Mouse (Mus musculus) heart, embryonic 12.5 days (tissue): ENCODE data around the gene Dennd1c. TPM values are rescaled to one million over a fixed set of nuclear protein-coding genes. Genes with fewer than 3 reads are reported as not detected.
A peak's percentile ranks its signal among the peaks of the same experiment; 100 is the strongest.

Experiments
- ATAC-seq: fragments of 200-750 bp; cut with Nextera tagmentation; 2 replicates; pipeline ENCODE4 v1.8.0; 2017; ENCODE audit warnings: moderate TSS enrichment, moderate library complexity; ENCODE audit not compliant: insufficient number of reproducible peaks, low FRiP score
- H3K27ac ChIP-seq: fragments of 300-500 bp; sonication (generic); 2 replicates; pipeline ENCODE4 v1.5.1; 2016; ENCODE audit warnings: mild to moderate bottlenecking, moderate library complexity; ENCODE audit not compliant: poor library complexity, severe bottlenecking
- H3K27me3 ChIP-seq: fragments of 300-500 bp; sonication (generic); replicated peaks from 2 replicates; pipeline ENCODE4 v1.6.1; 2016; ENCODE audit warnings: mild to moderate bottlenecking, moderate library complexity
- H3K36me3 ChIP-seq: fragments of 300-500 bp; sonication (generic); 2 replicates; pipeline ENCODE4 v1.6.1; 2016; ENCODE audit warnings: mild to moderate bottlenecking, moderate library complexity
- H3K4me1 ChIP-seq: fragments of 300-500 bp; sonication (generic); replicated peaks from 2 replicates; pipeline ENCODE4 v1.6.1; 2016; ENCODE audit warnings: mild to moderate bottlenecking
- H3K4me2 ChIP-seq: fragments of 300-500 bp; sonication (generic); 2 replicates; pipeline ENCODE4 v1.6.1; 2016; ENCODE audit warnings: mild to moderate bottlenecking, moderate library complexity
- H3K4me3 ChIP-seq: fragments of 300-500 bp; sonication (generic); 2 replicates; pipeline ENCODE4 v1.5.1; 2016; ENCODE audit warnings: mild to moderate bottlenecking
- H3K9ac ChIP-seq: fragments of 300-500 bp; sonication (generic); 2 replicates; pipeline ENCODE4 v1.6.1; 2016; ENCODE audit warnings: mild to moderate bottlenecking, moderate library complexity
- H3K9me3 ChIP-seq: fragments of 300-500 bp; sonication (generic); replicated peaks from 2 replicates; pipeline ENCODE4 v1.6.1; 2016; ENCODE audit warnings: mild to moderate bottlenecking, moderate library complexity
- WGBS: fragments of 180-500 bp; shearing (Covaris S2); methylation state at CpG from one replicate; pipeline ENCODE4 v1.1.7; 2016; 5-methylcytosine and 5-hydroxymethylcytosine counted together
- polyA plus RNA-seq: library from polyadenylated mRNA; unstranded; fragments of >200 nt; fragmentation: Nextera tagmentation; extraction: Ambion mirVana; gene quantifications from 2 replicates; pipeline ENCODE4 v1.2.1, GENCODE M21; 2016

Dennd1c gene
- polyA plus RNA-seq, 1 experiment from 2014 or later = 0.66 TPM

GRCm38 (mm10) chr17:57094222-57094621, 15.9 kb upstream of the Dennd1c start:
- H3K4me2 ChIP-seq = no peak overlapping the region
- H3K27me3 ChIP-seq = peaks cover 17% of the 10 kb centered on the region
- no peak overlapping the region for H3K4me3 ChIP-seq
- no peak for ATAC-seq
- no peak overlapping the region for H3K9ac ChIP-seq
- no peaks in the 10 kb centered on the region for H3K9me3 ChIP-seq
- H3K4me1 ChIP-seq = peaks cover 5% of the 10 kb centered on the region
- no peak overlapping the region for H3K27ac ChIP-seq
- WGBS = 95% methylated on average over 3 of the region's 3 CpGs
- H3K36me3 ChIP-seq = no peaks in the 10 kb centered on the region

GRCm38 (mm10) chr17:57087049-57087832, 8.9 kb upstream of the Dennd1c start, which contains the start of gene Tubb4a:
Gene Tubb4a (minus strand): TSS chr17:57087782.
- peaks cover 8% of the 10 kb centered on the region for H3K4me1 ChIP-seq
- peak within 1 kb of the TSS; percentile 77 for H3K4me2 ChIP-seq
- peak; percentile 56; the same call in 1 of the 2 replicates for ATAC-seq
- no peak within 1 kb of the TSS for H3K27ac ChIP-seq
- H3K9ac ChIP-seq = peak within 1 kb of the TSS; percentile 57; the same call in 1 of the 2 replicates
- no peaks in the 10 kb centered on the region for H3K36me3 ChIP-seq
- H3K4me3 ChIP-seq = peak within 1 kb of the TSS; percentile 47
- WGBS = under 1% methylated on average over 31 of the region's 31 CpGs
- H3K27me3 ChIP-seq = peaks cover 42% of the 10 kb centered on the region
- H3K9me3 ChIP-seq = no peaks in the 10 kb centered on the region

- ATAC-seq = no peak
- Histone ChIP-seq H3K27ac (no peak overlapping the region), H3K27me3 (peaks cover 42% of the 10 kb centered on the region), H3K9ac (no peak overlapping the region), H3K4me3 (no peak overlapping the region), H3K36me3 (no peaks in the 10 kb centered on the region), H3K9me3 (no peaks in the 10 kb centered on the region), H3K4me2 (no peak overlapping the region), H3K4me1 (peaks cover 8% of the 10 kb centered on the region)
- 81% methylated on average over 11 of the region's 11 CpGs for WGBS
These were observed 7.8 kb upstream of the Dennd1c start for GRCm38 (mm10) chr17:57085970-57086757.

GRCm38 (mm10) chr17:57082481-57082880, 4.2 kb upstream of the Dennd1c start:
- Histone ChIP-seq H3K4me1 (peaks cover 15% of the 10 kb centered on the region), H3K9me3 (no peaks in the 10 kb centered on the region), H3K4me3 (no peak overlapping the region), H3K4me2 (no peak overlapping the region), H3K27me3 (peaks cover 14% of the 10 kb centered on the region), H3K9ac (no peak overlapping the region), H3K36me3 (no peaks in the 10 kb centered on the region), H3K27ac (no peak overlapping the region)
- no peak for ATAC-seq
- WGBS = 84% methylated on average over 5 of the region's 5 CpGs

- no peak for ATAC-seq
These were observed 3.0 kb upstream of the Dennd1c start for GRCm38 (mm10) chr17:57081234-57081842.

GRCm38 (mm10) chr17:57079919-57080318, 1.6 kb upstream of the Dennd1c start:
- ATAC-seq = no peak
- 61% methylated on average over 3 of the region's 3 CpGs for WGBS

More at GRCm38 (mm10) chr17:57081234-57081842, 3.0 kb upstream of the Dennd1c start:
- H3K4me2 ChIP-seq = no peak overlapping the region
- WGBS = 91% methylated on average over 31 of the region's 31 CpGs
- no peak overlapping the region for H3K27ac ChIP-seq
- no peaks in the 10 kb centered on the region for H3K9me3 ChIP-seq
- H3K4me3 ChIP-seq = no peak overlapping the region
- H3K36me3 ChIP-seq = no peaks in the 10 kb centered on the region
- H3K27me3 ChIP-seq = peaks cover 9% of the 10 kb centered on the region
- no peak overlapping the region for H3K9ac ChIP-seq
- H3K4me1 ChIP-seq = peaks cover 6% of the 10 kb centered on the region; the same call in 1 of the 2 replicates

GRCm38 (mm10) chr17:57076916-57077315, 1.4 kb downstream of the Dennd1c start:
- no peaks in the 10 kb centered on the region for H3K9me3 ChIP-seq
- H3K9ac ChIP-seq = no peak overlapping the region
- H3K4me2 ChIP-seq = no peak overlapping the region
- no peak for ATAC-seq
- H3K27me3 ChIP-seq = peaks cover 22% of the 10 kb centered on the region
- H3K27ac ChIP-seq = no peak overlapping the region
- H3K4me3 ChIP-seq = no peak overlapping the region
- no peaks in the 10 kb centered on the region for H3K36me3 ChIP-seq
- peaks cover 6% of the 10 kb centered on the region; the same call in 1 of the 2 replicates for H3K4me1 ChIP-seq
- 43% methylated on average over 3 of the region's 3 CpGs for WGBS

More at GRCm38 (mm10) chr17:57079919-57080318, 1.6 kb upstream of the Dennd1c start:
- H3K9me3 ChIP-seq = no peaks in the 10 kb centered on the region
- peaks cover 6% of the 10 kb centered on the region; the same call in 1 of the 2 replicates for H3K4me1 ChIP-seq
- 0 out of 2 replicates have a peak, but pooled peaks cover 5% of the 10 kb centered on the region for H3K27me3 ChIP-seq
- no peaks in the 10 kb centered on the region for H3K36me3 ChIP-seq
- H3K27ac ChIP-seq = no peak overlapping the region
- H3K4me2 ChIP-seq = no peak overlapping the region
- H3K9ac ChIP-seq = no peak overlapping the region
- H3K4me3 ChIP-seq = no peak overlapping the region

GRCm38 (mm10) chr17:57070699-57071098, 7.6 kb downstream of the Dennd1c start:
- Histone ChIP-seq H3K27me3 (peaks cover 67% of the 10 kb centered on the region), H3K4me1 (no peaks in the 10 kb centered on the region), H3K36me3 (no peaks in the 10 kb centered on the region), H3K9me3 (no peaks in the 10 kb centered on the region), H3K4me3 (no peak overlapping the region), H3K27ac (no peak overlapping the region), H3K4me2 (0 out of 2 replicates have a peak overlapping the region, but pooled peaks have one; percentile 8), H3K9ac (no peak overlapping the region)
- 3% methylated on average over 11 of the region's 11 CpGs for WGBS
- ATAC-seq = 0 out of 2 replicates have a peak, but pooled peaks have one; percentile 37

- 18% methylated on average over 9 of the region's 9 CpGs for WGBS
These were observed 8.0 kb downstream of the Dennd1c start for GRCm38 (mm10) chr17:57070272-57070671.

GRCm38 (mm10) chr17:57066908-57067307, 11.4 kb downstream of the Dennd1c start:
- Histone ChIP-seq H3K27ac (no peak overlapping the region), H3K4me1 (peaks cover 8% of the 10 kb centered on the region), H3K27me3 (peaks cover 84% of the 10 kb centered on the region), H3K9ac (no peak overlapping the region), H3K4me3 (no peak overlapping the region), H3K36me3 (no peaks in the 10 kb centered on the region), H3K9me3 (no peaks in the 10 kb centered on the region), H3K4me2 (no peak overlapping the region)
- 32% methylated on average over 5 of the region's 5 CpGs for WGBS
- ATAC-seq = no peak

More at GRCm38 (mm10) chr17:57070272-57070671, 8.0 kb downstream of the Dennd1c start:
- no peak overlapping the region for H3K27ac ChIP-seq
- H3K27me3 ChIP-seq = peaks cover 71% of the 10 kb centered on the region
- ATAC-seq = no peak
- no peak overlapping the region for H3K4me2 ChIP-seq
- H3K4me3 ChIP-seq = no peak overlapping the region
- H3K4me1 ChIP-seq = no peaks in the 10 kb centered on the region
- no peak overlapping the region for H3K9ac ChIP-seq
- no peaks in the 10 kb centered on the region for H3K9me3 ChIP-seq
- H3K36me3 ChIP-seq = no peaks in the 10 kb centered on the region
